Mouse (Mus musculus): Measurements from ENCODE around the gene Lmx1a.

The Lmx1a gene

GRCm38 (mm10) chr1:167693499-167694240, 4.6 kb downstream of the Lmx1a start:
- no peak for DNase-seq (ENCODE audit: low read depth, low spot score)

- no peak for DNase-seq (ENCODE audit: low read depth, low spot score)
Measured at GRCm38 (mm10) chr1:167694731-167695130, 5.7 kb downstream of the Lmx1a start.

- no peak for DNase-seq (ENCODE audit: low read depth, low spot score)
Measured at GRCm38 (mm10) chr1:167695910-167696459, 6.9 kb downstream of the Lmx1a start.

- no peak for DNase-seq (ENCODE audit: low read depth, low spot score)
Measured at GRCm38 (mm10) chr1:167699706-167700105, 10.7 kb downstream of the Lmx1a start.

GRCm38 (mm10) chr1:167700221-167700620, 11.2 kb downstream of the Lmx1a start:
- DNase-seq (ENCODE audit: low read depth, low spot score): no peak

- no peak for DNase-seq (ENCODE audit: low read depth, low spot score)
Measured at GRCm38 (mm10) chr1:167705527-167705926, 16.5 kb downstream of the Lmx1a start.

GRCm38 (mm10) chr1:167708761-167709160, 19.7 kb downstream of the Lmx1a start:
- DNase-seq (ENCODE audit: low read depth, low spot score): no peak

- DNase-seq (ENCODE audit: low read depth, low spot score): no peak
Measured at GRCm38 (mm10) chr1:167715730-167716341, 26.8 kb downstream of the Lmx1a start.

- DNase-seq (ENCODE audit: low read depth, low spot score): peak; percentile 27
Measured at GRCm38 (mm10) chr1:167734471-167734870, 45.4 kb downstream of the Lmx1a start.

- no peak for DNase-seq (ENCODE audit: low read depth, low spot score)
Measured at GRCm38 (mm10) chr1:167736793-167737192, 47.8 kb downstream of the Lmx1a start.

- DNase-seq (ENCODE audit: low read depth, low spot score): no peak
Measured at GRCm38 (mm10) chr1:167739286-167739685, 50.2 kb downstream of the Lmx1a start.

GRCm38 (mm10) chr1:167746676-167747075, 57.6 kb downstream of the Lmx1a start:
- no peak for DNase-seq (ENCODE audit: low read depth, low spot score)

- no peak for DNase-seq (ENCODE audit: low read depth, low spot score)
Measured at GRCm38 (mm10) chr1:167752661-167753060, 63.6 kb downstream of the Lmx1a start.

GRCm38 (mm10) chr1:167754085-167754484, 65.0 kb downstream of the Lmx1a start:
- DNase-seq (ENCODE audit: low read depth, low spot score): no peak

GRCm38 (mm10) chr1:167754636-167755522, 65.8 kb downstream of the Lmx1a start:
- no peak for DNase-seq (ENCODE audit: low read depth, low spot score)

GRCm38 (mm10) chr1:167758208-167758607, 69.2 kb downstream of the Lmx1a start:
- no peak for DNase-seq (ENCODE audit: low read depth, low spot score)

- DNase-seq (ENCODE audit: low read depth, low spot score): no peak
Measured at GRCm38 (mm10) chr1:167760307-167760706, 71.3 kb downstream of the Lmx1a start.

GRCm38 (mm10) chr1:167761785-167762223, 72.8 kb downstream of the Lmx1a start:
- no peak for DNase-seq (ENCODE audit: low read depth, low spot score)

- DNase-seq (ENCODE audit: low read depth, low spot score): no peak
Measured at GRCm38 (mm10) chr1:167766619-167767018, 77.6 kb downstream of the Lmx1a start.

- DNase-seq (ENCODE audit: low read depth, low spot score): no peak
Measured at GRCm38 (mm10) chr1:167770457-167770856, 81.4 kb downstream of the Lmx1a start.

GRCm38 (mm10) chr1:167779766-167780488, 90.9 kb downstream of the Lmx1a start:
- no peak for DNase-seq (ENCODE audit: low read depth, low spot score)

Measured in embryo, embryonic 11.5 days (tissue).